In genomic region chr8:84730541-84731370, GRCm38 (mm10) we compare ENCODE assay signal across 8 mouse cellular contexts. TPM values are rescaled to one million over a fixed set of nuclear protein-coding genes. Genes with fewer than 3 reads are reported as not detected.
DNase-seq lines count a peak whose midpoint lies in the region; ATAC-seq lines count a peak whose summit lies in the region.

No protein-coding gene starts in this region.

- no peaks in the 10 kb centered on the region for H3K9me3 ChIP-seq in embryonic facial prominence, embryonic 11.5 days (replicated peaks; ENCODE audit: control insufficient read depth, low read length)
- H3K9me3 ChIP-seq in heart, embryonic 15.5 days (replicated peaks): no peaks in the 10 kb centered on the region
- no peaks in the 10 kb centered on the region for H3K9me3 ChIP-seq in liver, embryonic 13.5 days (replicated peaks)

- H3K27ac ChIP-seq in embryonic facial prominence, embryonic 11.5 days (replicated peaks; ENCODE audit: low read depth, low read length): peak overlapping the region; percentile 72
- H3K27ac ChIP-seq in heart, embryonic 15.5 days: peak overlapping the region; percentile 80
- peak overlapping the region; percentile 99 for H3K27ac ChIP-seq in liver, embryonic 13.5 days

- peaks cover 21% of the 10 kb centered on the region for H3K4me1 ChIP-seq in embryonic facial prominence, embryonic 11.5 days (ENCODE audit: control insufficient read depth, insufficient read depth, low read length)
- H3K4me1 ChIP-seq in heart, embryonic 15.5 days (replicated peaks): peaks cover 88% of the 10 kb centered on the region
- peaks cover 98% of the 10 kb centered on the region for H3K4me1 ChIP-seq in liver, embryonic 13.5 days (replicated peaks)

- DNase-seq in left cerebral cortex, postnatal 4 days: peak; percentile 53
- no peak for DNase-seq in left cerebral cortex, adult 8-10 months (ENCODE audit: low spot score in 2 of 2)
- DNase-seq in embryonic facial prominence, embryonic 11.5 days (ENCODE audit: low spot score): no peak
- DNase-seq in liver, embryonic 13.5 days: peak; percentile 94
- peak; percentile 87 for DNase-seq in spleen, postnatal 4 days (ENCODE audit: low spot score in 2 of 2)
- DNase-seq in thymus, postnatal 4 days: no peak
- no peak for DNase-seq in kidney, adult 9 months

- intact Hi-C loops in left cerebral cortex, postnatal 4 days (cut with DNase I): no loop called here

- 38% methylated on average over 9 of the region's 9 CpGs for WGBS in embryonic facial prominence, embryonic 11.5 days
- 28% methylated on average over 9 of the region's 9 CpGs for WGBS in heart, embryonic 15.5 days
- 10% methylated on average over 9 of the region's 9 CpGs for WGBS in liver, embryonic 13.5 days (ENCODE audit: insufficient replicate concordance)

- H3K36me3 ChIP-seq in embryonic facial prominence, embryonic 11.5 days (replicated peaks; ENCODE audit: control insufficient read depth, insufficient read depth, low read depth, low read length): no peaks in the 10 kb centered on the region
- H3K36me3 ChIP-seq in heart, embryonic 15.5 days: 0 out of 2 replicates have a peak, but pooled peaks cover 5% of the 10 kb centered on the region
- peaks cover 15% of the 10 kb centered on the region for H3K36me3 ChIP-seq in liver, embryonic 13.5 days

- H3K27me3 ChIP-seq in embryonic facial prominence, embryonic 11.5 days (ENCODE audit: control insufficient read depth, insufficient read depth, low read length): peaks cover 12% of the 10 kb centered on the region
- H3K27me3 ChIP-seq in heart, embryonic 15.5 days: no peaks in the 10 kb centered on the region
- H3K27me3 ChIP-seq in liver, embryonic 13.5 days: peaks cover 17% of the 10 kb centered on the region

- no peak overlapping the region for H3K4me3 ChIP-seq in embryonic facial prominence, embryonic 11.5 days (ENCODE audit: low read depth, low read length)
- no peak overlapping the region for H3K4me3 ChIP-seq in heart, embryonic 15.5 days
- H3K4me3 ChIP-seq in liver, embryonic 13.5 days (replicated peaks): peak overlapping the region; percentile 36

- H3K4me2 ChIP-seq in embryonic facial prominence, embryonic 11.5 days (ENCODE audit: low read depth, low read length): no peak overlapping the region; the same call in none of the 2 replicates
- peak overlapping the region; percentile 6 for H3K4me2 ChIP-seq in heart, embryonic 15.5 days
- H3K4me2 ChIP-seq in liver, embryonic 13.5 days: peak overlapping the region; percentile 74

- peak overlapping the region; percentile 25 for H3K9ac ChIP-seq in embryonic facial prominence, embryonic 11.5 days (replicated peaks; ENCODE audit: low read length)
- 0 out of 2 replicates have a peak overlapping the region, but pooled peaks have one; percentile 29 for H3K9ac ChIP-seq in heart, embryonic 15.5 days
- peak overlapping the region; percentile 83 for H3K9ac ChIP-seq in liver, embryonic 13.5 days

- no peak for ATAC-seq in embryonic facial prominence, embryonic 11.5 days (replicated peaks; ENCODE audit: insufficient number of reproducible peaks, low FRiP score, low TSS enrichment, low read depth)
- peak; percentile 48 for ATAC-seq in heart, embryonic 15.5 days (replicated peaks; ENCODE audit: insufficient number of reproducible peaks, insufficient read depth, low FRiP score, low read depth)
- peak; percentile 92 for ATAC-seq in liver, embryonic 13.5 days (ENCODE audit: low read depth)

RNA-seq across cellular contexts. Expression of gene G430095P16Rik, which starts 7.9 kb away (rescaled TPM):
- total RNA-seq in left cerebral cortex, postnatal 4 days (2021): not detected
- under 1 TPM in 1 of 4 experiments, not detected in 3; 0.55 TPM for total RNA-seq in left cerebral cortex, adult 8-10 months (2022)
- 3.6 and 5.7 TPM in 2 replicates for polyA plus RNA-seq in embryonic facial prominence, embryonic 11.5 days (2014; fragmentation: Nextera tagmentation; extraction: Ambion mirVana)
- polyA plus RNA-seq in heart, embryonic 15.5 days (2015; fragmentation: Nextera tagmentation; extraction: Ambion mirVana): 4.5 TPM in 2 replicates
- 9.6 and 10.0 TPM in 2 replicates for polyA plus RNA-seq in liver, embryonic 13.5 days (2015; fragmentation: Nextera tagmentation; extraction: Ambion mirVana)

RNA-seq across cellular contexts. Expression of gene Lyl1, which starts 29.5 kb away (rescaled TPM):
- 1 to 10 TPM; 3.0 to 3.3 TPM for total RNA-seq in left cerebral cortex, postnatal 4 days (2021)
- total RNA-seq in left cerebral cortex, adult 8-10 months (2022): 1 to 10 TPM; 2.2 to 4.5 (median 3.4) TPM
- polyA plus RNA-seq in embryonic facial prominence, embryonic 11.5 days (2014; fragmentation: Nextera tagmentation; extraction: Ambion mirVana): 4.6 and 5.3 TPM in 2 replicates
- 9.2 and 13.2 TPM in 2 replicates for polyA plus RNA-seq in heart, embryonic 15.5 days (2015; fragmentation: Nextera tagmentation; extraction: Ambion mirVana)
- 61.2 and 61.3 TPM in 2 replicates for polyA plus RNA-seq in liver, embryonic 13.5 days (2015; fragmentation: Nextera tagmentation; extraction: Ambion mirVana)

RNA-seq across cellular contexts. Expression of gene Nacc1, which starts 43.1 kb away (rescaled TPM):
- 10 to 100 TPM; 68.4 to 72.1 TPM for total RNA-seq in left cerebral cortex, postnatal 4 days (2021)
- total RNA-seq in left cerebral cortex, adult 8-10 months (2022): 10 to 100 TPM; 88.5 to 97.6 (median 93.9) TPM
- polyA plus RNA-seq in embryonic facial prominence, embryonic 11.5 days (2014; fragmentation: Nextera tagmentation; extraction: Ambion mirVana): 21.0 and 21.1 TPM in 2 replicates
- 10.7 and 14.6 TPM in 2 replicates for polyA plus RNA-seq in heart, embryonic 15.5 days (2015; fragmentation: Nextera tagmentation; extraction: Ambion mirVana)
- 6.9 and 7.6 TPM in 2 replicates for polyA plus RNA-seq in liver, embryonic 13.5 days (2015; fragmentation: Nextera tagmentation; extraction: Ambion mirVana)

RNA-seq across cellular contexts. Expression of gene Trmt1, which starts 44.6 kb away (rescaled TPM):
- total RNA-seq in left cerebral cortex, postnatal 4 days (2021): 100 to 1,000 TPM; 110 to 112 TPM
- 100 to 1,000 TPM; 101 to 105 (median 103) TPM for total RNA-seq in left cerebral cortex, adult 8-10 months (2022)
- 61.5 and 64.7 TPM in 2 replicates for polyA plus RNA-seq in embryonic facial prominence, embryonic 11.5 days (2014; fragmentation: Nextera tagmentation; extraction: Ambion mirVana)
- 40.6 and 47.4 TPM in 2 replicates for polyA plus RNA-seq in heart, embryonic 15.5 days (2015; fragmentation: Nextera tagmentation; extraction: Ambion mirVana)
- 45.9 and 46.8 TPM in 2 replicates for polyA plus RNA-seq in liver, embryonic 13.5 days (2015; fragmentation: Nextera tagmentation; extraction: Ambion mirVana)

Comparison
In these comparisons a context has a peak if more than half of its experiments do, and no peak if none do; other contexts are left out.
1. DNase-seq: peak in left cerebral cortex, postnatal 4 days (single experiment), liver, embryonic 13.5 days (single experiment) and spleen, postnatal 4 days (2 of 2); none in left cerebral cortex, adult 8-10 months (0 of 2), embryonic facial prominence, embryonic 11.5 days (single experiment), thymus, postnatal 4 days (single experiment) and kidney, adult 9 months (single experiment).
2. H3K9ac ChIP-seq: peak in every context shown above with its lines; median percentile 83 in liver, embryonic 13.5 days; 29 in heart, embryonic 15.5 days; 25 in embryonic facial prominence, embryonic 11.5 days.
3. Peak in every context shown above with its lines, with median percentiles within 50 percentile points of each other: H3K27ac ChIP-seq.